11 mouse cellular contexts compared by ENCODE assay signal in the genomic region with DNA sequence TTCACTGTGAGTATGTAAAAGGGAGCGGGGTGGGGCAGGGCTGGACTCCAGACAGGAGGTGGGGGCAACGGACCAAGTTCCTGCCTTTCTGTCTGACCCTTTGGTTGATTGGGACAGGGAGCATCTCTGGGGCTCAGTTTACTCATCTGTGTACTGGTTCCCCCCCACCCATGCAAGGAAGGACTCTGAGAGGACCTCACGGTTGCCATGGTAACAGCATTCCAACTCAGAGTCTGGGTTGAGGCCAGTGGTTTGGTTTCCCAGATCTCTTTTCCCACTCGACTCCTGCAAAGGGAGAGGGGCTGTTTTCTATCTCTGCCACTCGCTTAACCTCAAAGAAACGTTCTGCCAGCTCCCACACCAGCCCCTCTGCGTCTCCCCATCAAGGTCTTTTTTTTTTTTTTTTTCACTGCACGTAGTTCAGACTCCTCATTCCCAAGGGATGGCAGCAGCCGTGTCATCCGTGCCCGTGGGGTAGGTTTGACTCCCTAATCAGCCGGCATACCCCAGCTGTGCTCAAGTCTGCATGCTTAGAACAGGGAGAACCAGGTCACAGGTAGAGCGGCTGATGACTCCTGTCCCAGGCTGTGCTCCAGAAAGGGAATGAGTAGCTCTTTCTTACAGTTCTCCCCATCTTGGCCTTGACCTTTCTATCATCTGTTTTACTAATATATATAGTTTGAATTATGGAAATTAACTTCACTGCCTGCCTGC. TPM values are rescaled to one million over a fixed set of nuclear protein-coding genes. Genes with fewer than 3 reads are reported as not detected.
DNase-seq lines count a peak whose midpoint lies in the region; ATAC-seq and TF ChIP-seq lines count a peak whose summit lies in the region.
"Had no signal": no experiment of that assay in that cellular context is flagged by ENCODE, and none has a peak within 500 bp of the region (broad histone marks: within the 10 kb centered on the region; RNA-seq: fewer than 3 reads in every experiment).

No protein-coding gene starts in this region.

- H3K9ac ChIP-seq in intestine, embryonic 15.5 days, result no peak overlapping the region
- no peak overlapping the region for H3K9ac ChIP-seq in intestine, embryonic 16.5 days (ENCODE audit: low read depth, low read length)
- H3K9ac ChIP-seq in limb, embryonic 14.5 days (ENCODE audit: low read depth, low read length, severe bottlenecking), result peak overlapping the region; percentile 29; the same call in 1 of the 2 replicates

- peaks cover 24% of the 10 kb centered on the region for H3K36me3 ChIP-seq in intestine, embryonic 15.5 days
- peaks cover 10% of the 10 kb centered on the region; the same call in 1 of the 2 replicates for H3K36me3 ChIP-seq in intestine, embryonic 16.5 days (ENCODE audit: control insufficient read depth, insufficient read depth, low read length)
- H3K36me3 ChIP-seq in limb, embryonic 14.5 days (ENCODE audit: control insufficient read depth, insufficient read depth, low read length), result 0 out of 2 replicates have a peak, but pooled peaks cover 4% of the 10 kb centered on the region

- WGBS in intestine, embryonic 15.5 days, result 33% methylated on average over 13 of the region's 13 CpGs
- 32% methylated on average over 13 of the region's 13 CpGs for WGBS in intestine, embryonic 16.5 days
- 33% methylated on average over 13 of the region's 13 CpGs for WGBS in limb, embryonic 14.5 days

- H3K27ac ChIP-seq in intestine, embryonic 15.5 days, result no peak overlapping the region; the same call in 1 of the 2 replicates
- no peak overlapping the region for H3K27ac ChIP-seq in intestine, embryonic 16.5 days (ENCODE audit: low read length)
- no peak overlapping the region for H3K27ac ChIP-seq in limb, embryonic 14.5 days (replicated peaks; ENCODE audit: low read depth, low read length)

- no peaks in the 10 kb centered on the region for H3K9me3 ChIP-seq in intestine, embryonic 15.5 days
- H3K9me3 ChIP-seq in intestine, embryonic 16.5 days (ENCODE audit: control insufficient read depth, low read length), result no peaks in the 10 kb centered on the region
- H3K9me3 ChIP-seq in limb, embryonic 14.5 days (ENCODE audit: control insufficient read depth, low read length), result no peaks in the 10 kb centered on the region

- TF ChIP-seq POLR2A in limb, embryonic 14.5 days (IDR thresholded peaks at IDR 0.05; ENCODE audit: borderline replicate concordance, extremely low read depth, insufficient read depth, insufficient read length), result no peak

- DNase-seq in 3134 (ENCODE audit: extremely low read depth, insufficient read length, low spot score) (peak; percentile 48), adipocyte (ENCODE audit: low spot score) (peak; percentile 31)
- DNase-seq in limb, embryonic 14.5 days (ENCODE audit: low spot score), result peak; percentile 60
- DNase-seq in spleen, postnatal 10 days (ENCODE audit: low spot score in 2 of 2), result no peak
- DNase-seq in urinary bladder, adult 2 months (ENCODE audit: low spot score), result no peak
- no peak for DNase-seq in thymus, postnatal 25 days

- no peak overlapping the region for H3K4me3 ChIP-seq in intestine, embryonic 15.5 days (replicated peaks)
- H3K4me3 ChIP-seq in intestine, embryonic 16.5 days (ENCODE audit: low read length), result no peak overlapping the region
- no peak overlapping the region for H3K4me3 ChIP-seq in limb, embryonic 14.5 days (replicated peaks; ENCODE audit: low read length)
- H3K4me3 ChIP-seq: erythroblast, embryonic 14.5 days had no signal

- H3K4me1 ChIP-seq in intestine, embryonic 15.5 days (replicated peaks), result peaks cover 4% of the 10 kb centered on the region
- H3K4me1 ChIP-seq in intestine, embryonic 16.5 days (ENCODE audit: control insufficient read depth, insufficient read depth, low read length), result 0 out of 2 replicates have a peak, but pooled peaks cover 2% of the 10 kb centered on the region
- 0 out of 2 replicates have a peak, but pooled peaks cover 5% of the 10 kb centered on the region for H3K4me1 ChIP-seq in limb, embryonic 14.5 days (ENCODE audit: control insufficient read depth, insufficient read depth, low read length)

- peak; percentile 40; the same call in 1 of the 2 replicates for ATAC-seq in intestine, embryonic 15.5 days
- ATAC-seq in intestine, embryonic 16.5 days, result no peak
- ATAC-seq in limb, embryonic 14.5 days (ENCODE audit: low FRiP score, low read depth), result peak; percentile 47; the same call in 1 of the 2 replicates

- H3K4me2 ChIP-seq in intestine, embryonic 15.5 days (replicated peaks), result no peak overlapping the region
- H3K4me2 ChIP-seq in intestine, embryonic 16.5 days (ENCODE audit: low read depth, low read length), result no peak overlapping the region
- H3K4me2 ChIP-seq in limb, embryonic 14.5 days (replicated peaks; ENCODE audit: low read depth, low read length, severe bottlenecking), result no peak overlapping the region; the same call in 1 of the 2 replicates

- no peaks in the 10 kb centered on the region for H3K27me3 ChIP-seq in intestine, embryonic 15.5 days (replicated peaks)
- H3K27me3 ChIP-seq in intestine, embryonic 16.5 days (replicated peaks; ENCODE audit: control insufficient read depth, insufficient read depth, low read length), result no peaks in the 10 kb centered on the region
- H3K27me3 ChIP-seq in limb, embryonic 14.5 days (ENCODE audit: control insufficient read depth, insufficient read depth, low read length), result no peaks in the 10 kb centered on the region

RNA-seq across cellular contexts. Expression of a gene that starts 10.2 kb away (rescaled TPM):
- not detected in 2 replicates for polyA plus RNA-seq in intestine, embryonic 15.5 days (2015; fragmentation: Nextera tagmentation; extraction: Ambion mirVana)
- polyA plus RNA-seq in intestine, embryonic 16.5 days (2015; fragmentation: Nextera tagmentation; extraction: Ambion mirVana), result not detected in 2 replicates
- 0.03 TPM in 1 of 2 replicates, not detected in the other for polyA plus RNA-seq in limb, embryonic 14.5 days (2012; rRNA removed)
- not detected in 2 replicates for polyA plus RNA-seq in limb, embryonic 14.5 days (2014; fragmentation: Nextera tagmentation; extraction: Ambion mirVana)
- polyA plus RNA-seq in urinary bladder, adult 2 months (2012; rRNA removed), result not detected in 2 replicates
- polyA plus RNA-seq: erythroblast, embryonic 14.5 days; heart, embryonic 14.5 days; small intestine, adult 2 months had no signal

RNA-seq across cellular contexts. Expression of a gene that starts 11.4 kb away (rescaled TPM):
- polyA plus RNA-seq in intestine, embryonic 15.5 days (2015; fragmentation: Nextera tagmentation; extraction: Ambion mirVana), result 11.4 and 14.2 TPM in 2 replicates
- polyA plus RNA-seq in intestine, embryonic 16.5 days (2015; fragmentation: Nextera tagmentation; extraction: Ambion mirVana), result 13.3 and 16.9 TPM in 2 replicates
- polyA plus RNA-seq in limb, embryonic 14.5 days (2012; rRNA removed), result 14.1 and 21.9 TPM in 2 replicates
- polyA plus RNA-seq in limb, embryonic 14.5 days (2014; fragmentation: Nextera tagmentation; extraction: Ambion mirVana), result 1.4 and 2.3 TPM in 2 replicates
- 39.2 and 55.3 TPM in 2 replicates for polyA plus RNA-seq in urinary bladder, adult 2 months (2012; rRNA removed)

RNA-seq across cellular contexts. Expression of a gene that starts 17.4 kb away (rescaled TPM):
- 1.9 and 2.2 TPM in 2 replicates for polyA plus RNA-seq in intestine, embryonic 15.5 days (2015; fragmentation: Nextera tagmentation; extraction: Ambion mirVana)
- polyA plus RNA-seq in intestine, embryonic 16.5 days (2015; fragmentation: Nextera tagmentation; extraction: Ambion mirVana), result 1.3 and 1.7 TPM in 2 replicates
- polyA plus RNA-seq in limb, embryonic 14.5 days (2012; rRNA removed), result 14.2 and 16.7 TPM in 2 replicates
- polyA plus RNA-seq in limb, embryonic 14.5 days (2014; fragmentation: Nextera tagmentation; extraction: Ambion mirVana), result 3.5 and 4.5 TPM in 2 replicates
- 0.12 and 0.15 TPM in 2 replicates for polyA plus RNA-seq in urinary bladder, adult 2 months (2012; rRNA removed)

RNA-seq across cellular contexts. Expression of a gene that starts 30.1 kb away (rescaled TPM):
- polyA plus RNA-seq in intestine, embryonic 15.5 days (2015; fragmentation: Nextera tagmentation; extraction: Ambion mirVana), result 18.5 and 20.7 TPM in 2 replicates
- polyA plus RNA-seq in intestine, embryonic 16.5 days (2015; fragmentation: Nextera tagmentation; extraction: Ambion mirVana), result 22.5 and 23.8 TPM in 2 replicates
- polyA plus RNA-seq in limb, embryonic 14.5 days (2012; rRNA removed), result 20.0 and 24.1 TPM in 2 replicates
- 12.3 and 15.3 TPM in 2 replicates for polyA plus RNA-seq in limb, embryonic 14.5 days (2014; fragmentation: Nextera tagmentation; extraction: Ambion mirVana)
- 33.2 and 35.4 TPM in 2 replicates for polyA plus RNA-seq in urinary bladder, adult 2 months (2012; rRNA removed)

RNA-seq across cellular contexts. Expression of a gene that starts 31.9 kb away (rescaled TPM):
- polyA plus RNA-seq in intestine, embryonic 15.5 days (2015; fragmentation: Nextera tagmentation; extraction: Ambion mirVana), result 17.7 and 17.9 TPM in 2 replicates
- polyA plus RNA-seq in intestine, embryonic 16.5 days (2015; fragmentation: Nextera tagmentation; extraction: Ambion mirVana), result 12.4 and 17.0 TPM in 2 replicates
- polyA plus RNA-seq in limb, embryonic 14.5 days (2012; rRNA removed), result 10.5 and 14.3 TPM in 2 replicates
- 18.6 and 22.5 TPM in 2 replicates for polyA plus RNA-seq in limb, embryonic 14.5 days (2014; fragmentation: Nextera tagmentation; extraction: Ambion mirVana)
- polyA plus RNA-seq in urinary bladder, adult 2 months (2012; rRNA removed), result 0.59 and 1.1 TPM in 2 replicates

Comparison
In these comparisons a context has a peak if more than half of its experiments do, and no peak if none do; other contexts are left out.
1. DNase-seq: peak in 3134 (single experiment), adipocyte (single experiment) and limb, embryonic 14.5 days (single experiment); none in spleen, postnatal 10 days (0 of 2), urinary bladder, adult 2 months (single experiment) and thymus, postnatal 25 days (single experiment).